Mouse (Mus musculus) MEL (cell line): ENCODE measurements around the gene Pmch.

Experiments
- CTCF ChIP-seq, 3 experiments: IDR thresholded peaks in 2 of 3; conservative IDR thresholded peaks in 1 of 3; 2 replicates each; pipeline ENCODE4 v1.5.1; 2011 to 2012; ENCODE audit warnings: low read length in 3 of 3, low read depth in 2 of 3, mild to moderate bottlenecking in 2 of 3, improper control_type of control experiment in 1 of 3, inconsistent platforms in 1 of 3, mixed read lengths in 1 of 3, moderate library complexity in 1 of 3; ENCODE audit not compliant: control insufficient read depth in 1 of 3, insufficient read depth in 1 of 3, poor library complexity in 1 of 3, severe bottlenecking in 1 of 3
- MXI1 ChIP-seq: IDR thresholded peaks from 2 replicates; pipeline ENCODE4 v1.6.1; 2011; ENCODE audit warnings: mild to moderate bottlenecking, low read depth, low read length, improper control_type of control experiment
- POLR2A ChIP-seq, 2 experiments: IDR thresholded peaks; 2 replicates each; pipeline ENCODE4 v1.6.1; 2011 to 2012; ENCODE audit warnings: low read length in 2 of 2, mild to moderate bottlenecking in 2 of 2, control low read depth in 1 of 2, improper control_type of control experiment in 1 of 2, low read depth in 1 of 2, moderate library complexity in 1 of 2; ENCODE audit not compliant: control insufficient read depth in 1 of 2, insufficient read depth in 1 of 2, poor library complexity in 1 of 2
- TCF12 ChIP-seq: IDR thresholded peaks from 2 replicates; pipeline ENCODE4 v1.6.1; 2014; ENCODE audit warnings: low read depth, mild to moderate bottlenecking, inconsistent platforms, low read length, improper control_type of control experiment, moderate library complexity
- USF2 ChIP-seq, 2 experiments: IDR thresholded peaks; 2 replicates each; pipeline ENCODE4 v1.6.1; 2011 to 2012; ENCODE audit warnings: improper control_type of control experiment in 2 of 2, low read length in 2 of 2, borderline replicate concordance in 1 of 2, inconsistent platforms in 1 of 2, low read depth in 1 of 2, mild to moderate bottlenecking in 1 of 2; ENCODE audit not compliant: insufficient read depth in 1 of 2
- ZNF384 ChIP-seq: IDR thresholded peaks from 2 replicates; pipeline ENCODE4 v1.6.1; 2012; ENCODE audit warnings: low read depth, mild to moderate bottlenecking, inconsistent platforms, low read length, improper control_type of control experiment

DNA sequence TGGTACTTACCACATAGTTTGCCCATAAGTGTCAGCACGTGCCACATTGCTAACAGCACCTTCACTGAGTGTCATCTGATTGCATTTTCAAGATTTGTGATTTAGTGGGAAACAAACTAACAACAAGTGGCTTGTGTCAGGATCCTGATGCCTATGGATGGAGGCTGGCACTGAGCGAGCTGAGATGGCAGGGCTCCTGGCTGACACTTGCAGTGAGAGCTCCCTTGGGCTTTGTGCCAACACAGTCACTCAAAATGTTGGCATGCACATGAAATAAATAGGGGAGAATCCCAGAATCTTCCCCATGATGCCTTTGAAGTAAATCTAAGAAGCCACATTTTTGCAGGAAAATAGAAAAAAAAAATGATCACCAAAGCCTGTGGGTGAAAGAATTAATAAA lies 22.4 kb downstream of the Pmch start:
- TF ChIP-seq CTCF (IDR thresholded peaks at IDR 0.05 in 2 of 3, conservative IDR thresholded peaks at IDR 0.05 in 1 of 3; ENCODE audit: control insufficient read depth in 1 of 3, insufficient read depth in 1 of 3, low read depth in 2 of 3, low read length in 3 of 3, poor library complexity in 1 of 3, severe bottlenecking in 1 of 3) (no peak), POLR2A (IDR thresholded peaks at IDR 0.05; ENCODE audit: control insufficient read depth in 1 of 2, insufficient read depth in 1 of 2, low read depth in 1 of 2, low read length in 2 of 2, poor library complexity in 1 of 2) (no peak), TCF12 (no peak), USF2 (IDR thresholded peaks at IDR 0.05; ENCODE audit: borderline replicate concordance in 1 of 2, insufficient read depth in 1 of 2, low read depth in 1 of 2, low read length in 2 of 2) (no peak), ZNF384 (no peak), MXI1 (no peak)
